Mouse (Mus musculus): Measurements from ENCODE around the gene Polh. TPM values are rescaled to one million over a fixed set of nuclear protein-coding genes. Genes with fewer than 3 reads are reported as not detected.
A peak's percentile ranks its signal among the peaks of the same experiment; 100 is the strongest.

Polh gene
- total RNA-seq, 2 experiments from 2014 or later, result 6.3 to 6.7 TPM

GRCm38 (mm10) chr17:46236067-46236466, 33.6 kb upstream of the Polh start:
- intact Hi-C loops (cut with DNase I), result no loop called here
- H3K27ac ChIP-seq, result no peak overlapping the region
- no peak for DNase-seq (ENCODE audit: extremely low spot score in 1 of 2, low spot score in 2 of 2)
- H3K4me3 ChIP-seq, result no peak overlapping the region
- no peak for TF ChIP-seq CTCF (IDR thresholded peaks at IDR 0.05)

- Histone ChIP-seq H3K4me3 (no peak overlapping the region), H3K27ac (no peak overlapping the region)
- intact Hi-C loops (cut with DNase I), result loop anchor here (10.0 kb wide), 1 partner anchor 727 kb away; no protein-coding TSS in a partner anchor
- no peak for TF ChIP-seq CTCF (IDR thresholded peaks at IDR 0.05)
- DNase-seq (ENCODE audit: extremely low spot score in 1 of 2, low spot score in 2 of 2), result no peak
Observed at GRCm38 (mm10) chr17:46227576-46227975, 25.1 kb upstream of the Polh start.

GRCm38 (mm10) chr17:46221601-46222000, 19.2 kb upstream of the Polh start:
- H3K4me3 ChIP-seq, result no peak overlapping the region
- DNase-seq (ENCODE audit: extremely low spot score in 1 of 2, low spot score in 2 of 2), result no peak
- no peak overlapping the region for H3K27ac ChIP-seq
- no peak for TF ChIP-seq CTCF (IDR thresholded peaks at IDR 0.05)
- intact Hi-C loops (cut with DNase I), result loop anchor here (10.0 kb wide), 1 partner anchor 733 kb away; no protein-coding TSS in a partner anchor

GRCm38 (mm10) chr17:46210550-46210949, 8.1 kb upstream of the Polh start:
- intact Hi-C loops (cut with DNase I), result no loop called here
- no peak for TF ChIP-seq CTCF (IDR thresholded peaks at IDR 0.05)
- H3K27ac ChIP-seq, result no peak overlapping the region
- no peak for DNase-seq (ENCODE audit: extremely low spot score in 1 of 2, low spot score in 2 of 2)
- H3K4me3 ChIP-seq, result no peak overlapping the region

GRCm38 (mm10) chr17:46206676-46207075, 4.2 kb upstream of the Polh start:
- intact Hi-C loops (cut with DNase I), result no loop called here
- no peak for TF ChIP-seq CTCF (IDR thresholded peaks at IDR 0.05)

GRCm38 (mm10) chr17:46203078-46203477, 633 bp upstream of the Polh start:
- intact Hi-C loops (cut with DNase I), result loop anchor here (5.0 kb wide), 2 partner anchors 44 to 189 kb away; partner anchors contain the start of genes Polr1c and Yipf3
- Histone ChIP-seq H3K4me3 (peak overlapping the region; percentile 74), H3K27ac (peak overlapping the region; percentile 82)
- peak in 1 of 2 experiments; percentile 45 for DNase-seq (ENCODE audit: extremely low spot score in 1 of 2, low spot score in 2 of 2)
- no peak for TF ChIP-seq CTCF (IDR thresholded peaks at IDR 0.05)

More at GRCm38 (mm10) chr17:46206676-46207075, 4.2 kb upstream of the Polh start:
- Histone ChIP-seq H3K4me3 (no peak overlapping the region), H3K27ac (no peak overlapping the region)
- no peak for DNase-seq (ENCODE audit: extremely low spot score in 1 of 2, low spot score in 2 of 2)

GRCm38 (mm10) chr17:46201151-46201550, 1.3 kb downstream of the Polh start:
- intact Hi-C loops (cut with DNase I), result loop anchor here (5.0 kb wide), 2 partner anchors 46 to 191 kb away; partner anchors contain the start of genes Polr1c and Yipf3
- DNase-seq (ENCODE audit: extremely low spot score in 1 of 2, low spot score in 2 of 2), result no peak

GRCm38 (mm10) chr17:46188829-46189228, 13.6 kb downstream of the Polh start:
- H3K4me3 ChIP-seq, result no peak overlapping the region
- no peak for DNase-seq (ENCODE audit: extremely low spot score in 1 of 2, low spot score in 2 of 2)
- TF ChIP-seq CTCF (IDR thresholded peaks at IDR 0.05), result no peak
- no peak overlapping the region for H3K27ac ChIP-seq
- intact Hi-C loops (cut with DNase I), result no loop called here

More at GRCm38 (mm10) chr17:46201151-46201550, 1.3 kb downstream of the Polh start:
- Histone ChIP-seq H3K27ac (no peak overlapping the region), H3K4me3 (peak overlapping the region; percentile 22; the same call in 1 of the 2 replicates)
- no peak for TF ChIP-seq CTCF (IDR thresholded peaks at IDR 0.05)

GRCm38 (mm10) chr17:46182273-46182672, 20.2 kb downstream of the Polh start:
- peak; percentile 43 for TF ChIP-seq CTCF (IDR thresholded peaks at IDR 0.05)
- Histone ChIP-seq H3K4me3 (no peak overlapping the region), H3K27ac (no peak overlapping the region)
- intact Hi-C loops (cut with DNase I), result no loop called here
- DNase-seq (ENCODE audit: extremely low spot score in 1 of 2, low spot score in 2 of 2), result no peak

- TF ChIP-seq CTCF (IDR thresholded peaks at IDR 0.05), result peak; percentile 72
- no peak for DNase-seq (ENCODE audit: extremely low spot score in 1 of 2, low spot score in 2 of 2)
- intact Hi-C loops (cut with DNase I), result loop anchor here (2.0 kb wide), 1 partner anchor 440 kb away; no protein-coding TSS in a partner anchor
- H3K27ac ChIP-seq, result no peak overlapping the region
- no peak overlapping the region for H3K4me3 ChIP-seq
Observed at GRCm38 (mm10) chr17:46170538-46170937, 31.9 kb downstream of the Polh start.

GRCm38 (mm10) chr17:46168768-46169167, 33.7 kb downstream of the Polh start:
- DNase-seq (ENCODE audit: extremely low spot score in 1 of 2, low spot score in 2 of 2), result no peak
- peak overlapping the region; percentile 21; the same call in 1 of the 2 replicates for H3K27ac ChIP-seq
- no peak overlapping the region for H3K4me3 ChIP-seq
- no peak for TF ChIP-seq CTCF (IDR thresholded peaks at IDR 0.05)
- intact Hi-C loops (cut with DNase I), result no loop called here

GRCm38 (mm10) chr17:46168318-46168717, 34.1 kb downstream of the Polh start:
- no peak for DNase-seq (ENCODE audit: extremely low spot score in 1 of 2, low spot score in 2 of 2)
- intact Hi-C loops (cut with DNase I), result no loop called here
- no peak overlapping the region for H3K4me3 ChIP-seq
- 0 out of 2 replicates have a peak overlapping the region, but pooled peaks have one; percentile 21 for H3K27ac ChIP-seq
- TF ChIP-seq CTCF (IDR thresholded peaks at IDR 0.05), result no peak

- no peak for DNase-seq (ENCODE audit: extremely low spot score in 1 of 2, low spot score in 2 of 2)
- TF ChIP-seq CTCF (IDR thresholded peaks at IDR 0.05), result peak; percentile 36; the same call in 1 of the 2 replicates
- no peak overlapping the region for H3K27ac ChIP-seq
- intact Hi-C loops (cut with DNase I), result no loop called here
- no peak overlapping the region for H3K4me3 ChIP-seq
Observed at GRCm38 (mm10) chr17:46167014-46167413, 35.4 kb downstream of the Polh start.
